Mouse (Mus musculus): ENCODE results near the gene Smap2. TPM values are rescaled to one million over a fixed set of nuclear protein-coding genes. Genes with fewer than 3 reads are reported as not detected.

Gene Smap2
- polyA plus RNA-seq, 1 experiment from 2014 or later, result 17.1 TPM

DNA sequence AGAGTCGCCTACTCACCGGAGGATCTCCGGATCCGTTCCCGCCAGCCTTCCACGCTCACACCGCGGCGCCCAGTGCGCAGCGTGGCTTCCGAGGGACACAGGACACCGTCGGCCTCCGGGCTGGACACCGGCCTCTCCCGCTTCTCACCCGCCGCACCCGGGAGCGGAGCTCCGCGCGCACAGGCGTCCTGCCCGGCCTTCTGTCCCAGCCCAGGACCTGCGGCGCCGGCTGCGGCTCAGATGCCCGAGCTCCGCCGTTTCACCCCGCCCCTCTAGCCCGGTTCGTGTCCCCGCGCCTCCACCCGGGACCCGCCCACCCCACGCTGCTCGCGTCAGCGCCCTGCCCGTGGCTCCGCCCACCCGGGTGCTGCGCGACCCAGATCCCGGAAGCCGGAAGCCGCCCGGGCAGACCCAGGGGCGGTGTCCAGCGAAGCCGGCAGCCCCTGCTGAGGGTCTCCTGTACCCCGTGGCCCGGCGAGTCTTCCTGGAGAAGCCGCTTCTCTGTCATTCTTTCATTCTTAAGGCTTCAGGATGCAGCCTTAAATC lies 65.5 kb downstream of the Smap2 start, which contains the start of gene Zfp69:
Gene Zfp69 (minus strand): TSS at position 272 of the 546 bp plus-strand sequence.
- Histone ChIP-seq H3K4me3 (ENCODE audit: low read depth, low read length) (peak within 1 kb of the TSS; percentile 69), H3K9me3 (ENCODE audit: control insufficient read depth, low read length) (no peaks in the 10 kb centered on the region), H3K27ac (ENCODE audit: low read depth, low read length) (peak within 1 kb of the TSS; percentile 64), H3K27me3 (ENCODE audit: control insufficient read depth, insufficient read depth, low read length) (no peaks in the 10 kb centered on the region), H3K4me2 (ENCODE audit: low read depth, low read length, severe bottlenecking) (peak within 1 kb of the TSS; percentile 82), H3K4me1 (replicated peaks; ENCODE audit: control insufficient read depth, insufficient read depth, low read length) (no peaks in the 10 kb centered on the region), H3K9ac (ENCODE audit: low read length) (peak within 1 kb of the TSS; percentile 83), H3K36me3 (ENCODE audit: control insufficient read depth, insufficient read depth, low read length) (no peaks in the 10 kb centered on the region)
- ATAC-seq (replicated peaks; ENCODE audit: low FRiP score), result peak; percentile 98
- DNase-seq (ENCODE audit: low spot score), result peak; percentile 95
- WGBS, result 0% methylated on average over 60 of the region's 60 CpGs

DNA sequence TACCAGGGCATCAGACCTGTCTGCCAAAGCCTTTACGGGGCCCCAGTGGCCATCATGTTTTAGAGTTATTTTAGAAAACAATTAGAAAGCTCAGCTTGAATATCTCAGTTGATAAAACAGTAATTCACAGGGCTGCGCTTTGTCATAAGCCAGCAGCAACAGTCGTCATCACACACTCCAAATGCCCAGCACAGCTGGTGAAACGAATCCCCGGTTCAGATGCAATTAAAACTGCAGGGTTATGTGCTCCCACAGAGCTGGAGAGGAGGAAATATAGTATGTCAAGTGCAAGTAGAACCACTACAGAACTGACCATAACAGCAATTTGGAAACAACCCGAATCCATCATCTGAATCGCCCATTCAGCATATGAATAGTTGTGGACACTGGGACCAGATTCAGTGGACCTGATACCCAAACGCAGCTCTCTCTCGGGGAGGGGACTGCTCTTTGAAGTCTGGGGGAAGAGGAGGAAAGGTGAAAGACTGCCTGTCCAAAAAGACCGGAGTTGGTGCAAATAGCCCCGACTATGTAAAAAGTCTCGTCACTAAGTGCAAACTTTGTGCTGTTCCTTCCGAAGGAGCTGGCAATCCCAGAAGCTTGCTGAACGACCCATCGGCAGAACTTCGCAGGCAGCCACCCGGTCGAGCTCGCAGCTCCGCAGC lies 66.2 kb downstream of the Smap2 start:
- ATAC-seq (replicated peaks; ENCODE audit: low FRiP score), result no peak
- Histone ChIP-seq H3K4me3 (ENCODE audit: low read depth, low read length) (peak overlapping the region; percentile 69), H3K4me2 (ENCODE audit: low read depth, low read length, severe bottlenecking) (peak overlapping the region; percentile 82), H3K9ac (ENCODE audit: low read length) (peak overlapping the region; percentile 83), H3K27ac (ENCODE audit: low read depth, low read length) (peak overlapping the region; percentile 64), H3K27me3 (ENCODE audit: control insufficient read depth, insufficient read depth, low read length) (no peaks in the 10 kb centered on the region), H3K9me3 (ENCODE audit: control insufficient read depth, low read length) (no peaks in the 10 kb centered on the region), H3K4me1 (replicated peaks; ENCODE audit: control insufficient read depth, insufficient read depth, low read length) (no peaks in the 10 kb centered on the region), H3K36me3 (ENCODE audit: control insufficient read depth, insufficient read depth, low read length) (no peaks in the 10 kb centered on the region)
- no peak for DNase-seq (ENCODE audit: low spot score)
- 8% methylated on average over 20 of the region's 20 CpGs for WGBS

DNA sequence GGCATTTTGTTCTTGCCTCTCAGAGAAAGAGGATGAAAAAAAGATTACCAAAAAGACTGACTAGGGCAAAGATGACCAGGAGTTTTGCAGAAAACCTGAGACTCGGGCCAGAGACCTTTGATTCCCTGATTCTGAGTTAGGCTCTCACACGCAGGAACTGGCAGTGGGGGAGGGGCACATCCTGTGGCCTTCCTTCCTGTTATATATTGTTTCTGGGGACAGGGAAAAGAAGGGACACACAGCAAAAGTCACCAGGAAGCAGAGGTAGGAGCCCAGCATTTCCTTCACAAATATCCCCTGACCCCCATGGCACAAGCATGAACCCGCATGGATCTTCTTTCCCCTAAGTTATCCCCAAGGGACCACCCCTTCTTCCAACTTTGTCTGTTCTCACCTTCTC lies 68.1 kb downstream of the Smap2 start:
- Histone ChIP-seq H3K27me3 (ENCODE audit: control insufficient read depth, insufficient read depth, low read length) (no peaks in the 10 kb centered on the region), H3K27ac (ENCODE audit: low read depth, low read length) (no peak overlapping the region), H3K4me2 (ENCODE audit: low read depth, low read length, severe bottlenecking) (no peak overlapping the region), H3K9me3 (ENCODE audit: control insufficient read depth, low read length) (no peaks in the 10 kb centered on the region), H3K4me1 (replicated peaks; ENCODE audit: control insufficient read depth, insufficient read depth, low read length) (no peaks in the 10 kb centered on the region), H3K9ac (ENCODE audit: low read length) (no peak overlapping the region), H3K36me3 (ENCODE audit: control insufficient read depth, insufficient read depth, low read length) (no peaks in the 10 kb centered on the region), H3K4me3 (ENCODE audit: low read depth, low read length) (no peak overlapping the region)
- no peak for ATAC-seq (replicated peaks; ENCODE audit: low FRiP score)
- no peak for DNase-seq (ENCODE audit: low spot score)
- WGBS, result 69% methylated on average over 3 of the region's 3 CpGs

DNA sequence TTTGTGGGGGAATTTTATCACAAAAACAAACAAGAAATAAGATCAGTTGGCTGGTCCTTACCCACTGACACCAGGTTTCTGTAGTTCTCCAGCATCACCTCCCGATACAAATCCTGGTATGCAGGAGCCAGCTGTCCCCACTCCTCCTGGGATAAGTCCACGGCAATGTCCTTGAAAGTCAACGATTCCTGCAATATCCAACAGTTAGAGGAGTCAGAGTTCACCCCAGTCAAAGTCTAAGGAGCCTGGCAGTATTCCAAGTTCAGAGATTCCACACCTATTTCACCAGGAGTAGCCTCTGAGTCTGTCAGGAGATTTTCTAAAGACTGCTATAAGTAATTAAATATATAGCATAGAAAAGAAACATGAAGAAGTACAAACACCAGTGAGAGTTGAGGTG lies 82.0 kb downstream of the Smap2 start:
- WGBS, result 85% methylated on average over 3 of the region's 3 CpGs
- H3K4me3 ChIP-seq (ENCODE audit: low read depth, low read length), result no peak overlapping the region
- no peak overlapping the region for H3K4me2 ChIP-seq (ENCODE audit: low read depth, low read length, severe bottlenecking)
- no peak for ATAC-seq (replicated peaks; ENCODE audit: low FRiP score)
- H3K9ac ChIP-seq (ENCODE audit: low read length), result no peak overlapping the region
- H3K36me3 ChIP-seq (ENCODE audit: control insufficient read depth, insufficient read depth, low read length), result no peaks in the 10 kb centered on the region
- no peak for DNase-seq (ENCODE audit: low spot score)
- H3K4me1 ChIP-seq (replicated peaks; ENCODE audit: control insufficient read depth, insufficient read depth, low read length), result no peaks in the 10 kb centered on the region
- H3K27me3 ChIP-seq (ENCODE audit: control insufficient read depth, insufficient read depth, low read length), result no peaks in the 10 kb centered on the region
- H3K9me3 ChIP-seq (ENCODE audit: control insufficient read depth, low read length), result no peaks in the 10 kb centered on the region; the same call in 1 of the 2 replicates
- no peak overlapping the region for H3K27ac ChIP-seq (ENCODE audit: low read depth, low read length)

DNA sequence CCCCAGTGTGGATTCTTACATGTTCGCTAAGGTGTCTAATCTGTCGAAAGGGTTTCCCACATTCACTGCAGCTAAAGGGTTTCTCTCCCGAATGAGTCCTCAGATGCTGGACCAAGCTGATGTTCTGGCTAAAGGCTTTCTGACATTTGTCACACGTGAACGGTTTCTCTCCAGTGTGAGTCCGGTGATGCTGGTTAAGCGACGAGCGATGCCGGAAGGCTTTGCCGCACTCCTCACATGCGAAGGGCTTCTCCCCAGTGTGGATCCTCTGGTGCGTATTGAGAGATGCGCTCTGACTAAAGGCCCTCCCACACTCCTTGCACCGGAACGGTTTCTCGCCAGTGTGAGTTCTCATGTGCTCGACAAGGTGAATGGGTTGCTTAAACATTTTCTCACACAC lies 86.3 kb downstream of the Smap2 start:
- Histone ChIP-seq H3K4me2 (ENCODE audit: low read depth, low read length, severe bottlenecking) (no peak overlapping the region), H3K27ac (ENCODE audit: low read depth, low read length) (no peak overlapping the region), H3K9ac (ENCODE audit: low read length) (no peak overlapping the region), H3K27me3 (ENCODE audit: control insufficient read depth, insufficient read depth, low read length) (no peaks in the 10 kb centered on the region), H3K9me3 (ENCODE audit: control insufficient read depth, low read length) (no peaks in the 10 kb centered on the region; the same call in 1 of the 2 replicates), H3K4me1 (replicated peaks; ENCODE audit: control insufficient read depth, insufficient read depth, low read length) (no peaks in the 10 kb centered on the region), H3K36me3 (ENCODE audit: control insufficient read depth, insufficient read depth, low read length) (no peaks in the 10 kb centered on the region), H3K4me3 (ENCODE audit: low read depth, low read length) (no peak overlapping the region)
- WGBS, result 93% methylated on average over 18 of the region's 18 CpGs
- DNase-seq (ENCODE audit: low spot score) (no peak), ATAC-seq (replicated peaks; ENCODE audit: low FRiP score) (no peak)

DNA sequence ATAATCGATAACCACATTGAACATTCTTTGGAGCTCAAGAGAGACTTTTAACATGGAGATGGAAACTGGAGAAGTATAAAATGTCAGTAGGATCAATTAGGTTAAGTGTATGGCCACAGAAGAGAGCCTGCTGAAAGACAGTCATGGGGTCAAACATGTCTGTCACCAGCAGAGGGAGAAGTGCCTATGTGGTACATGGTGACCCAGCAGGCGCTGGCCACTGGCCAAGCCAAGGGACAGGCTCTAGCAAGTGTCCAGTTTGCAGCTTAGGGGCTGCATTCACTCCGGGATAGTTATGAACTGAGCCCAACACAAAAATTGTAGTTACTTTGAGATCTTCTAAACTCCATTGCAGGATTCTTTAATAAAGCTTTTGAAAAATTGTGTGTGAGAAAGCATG lies 88.4 kb downstream of the Smap2 start:
- Histone ChIP-seq H3K9ac (ENCODE audit: low read length) (no peak overlapping the region), H3K36me3 (ENCODE audit: control insufficient read depth, insufficient read depth, low read length) (no peaks in the 10 kb centered on the region), H3K4me3 (ENCODE audit: low read depth, low read length) (no peak overlapping the region), H3K4me2 (ENCODE audit: low read depth, low read length, severe bottlenecking) (no peak overlapping the region), H3K9me3 (ENCODE audit: control insufficient read depth, low read length) (no peaks in the 10 kb centered on the region; the same call in 1 of the 2 replicates), H3K4me1 (replicated peaks; ENCODE audit: control insufficient read depth, insufficient read depth, low read length) (no peaks in the 10 kb centered on the region), H3K27ac (ENCODE audit: low read depth, low read length) (no peak overlapping the region), H3K27me3 (ENCODE audit: control insufficient read depth, insufficient read depth, low read length) (no peaks in the 10 kb centered on the region)
- DNase-seq (ENCODE audit: low spot score) (no peak), ATAC-seq (replicated peaks; ENCODE audit: low FRiP score) (no peak)
- WGBS, result 90% methylated on average over 3 of the region's 3 CpGs

DNA sequence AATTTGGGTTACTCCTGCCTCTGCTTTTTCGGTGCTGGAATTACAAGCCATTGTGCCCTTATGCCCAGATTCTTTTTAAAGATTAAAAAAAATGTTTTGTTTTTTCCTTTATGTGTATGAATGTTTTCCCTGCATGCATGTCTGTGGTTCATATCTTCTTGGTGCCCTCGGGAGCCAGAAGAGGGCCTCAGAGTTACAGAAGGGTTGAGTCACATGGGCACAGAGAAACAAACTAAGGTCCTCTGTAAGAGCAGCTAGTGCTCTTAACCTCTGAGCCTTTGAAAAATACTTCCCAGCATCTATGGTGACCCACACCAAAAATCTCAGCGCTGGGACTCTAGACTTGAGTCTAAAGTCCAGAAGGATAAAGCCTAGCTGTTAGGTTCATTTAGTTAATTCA lies 91.7 kb downstream of the Smap2 start:
- Histone ChIP-seq H3K27ac (ENCODE audit: low read depth, low read length) (peak overlapping the region; percentile 25; the same call in 1 of the 2 replicates), H3K27me3 (ENCODE audit: control insufficient read depth, insufficient read depth, low read length) (no peaks in the 10 kb centered on the region), H3K36me3 (ENCODE audit: control insufficient read depth, insufficient read depth, low read length) (peaks cover 15% of the 10 kb centered on the region), H3K9me3 (ENCODE audit: control insufficient read depth, low read length) (no peaks in the 10 kb centered on the region), H3K4me2 (ENCODE audit: low read depth, low read length, severe bottlenecking) (peak overlapping the region; percentile 70), H3K4me1 (replicated peaks; ENCODE audit: control insufficient read depth, insufficient read depth, low read length) (no peaks in the 10 kb centered on the region), H3K9ac (ENCODE audit: low read length) (peak overlapping the region; percentile 74), H3K4me3 (ENCODE audit: low read depth, low read length) (peak overlapping the region; percentile 53)
- WGBS, result 21% methylated on average over 3 of the region's 3 CpGs
- DNase-seq (ENCODE audit: low spot score) (no peak), ATAC-seq (replicated peaks; ENCODE audit: low FRiP score) (peak; percentile 29; the same call in 1 of the 2 replicates)

DNA sequence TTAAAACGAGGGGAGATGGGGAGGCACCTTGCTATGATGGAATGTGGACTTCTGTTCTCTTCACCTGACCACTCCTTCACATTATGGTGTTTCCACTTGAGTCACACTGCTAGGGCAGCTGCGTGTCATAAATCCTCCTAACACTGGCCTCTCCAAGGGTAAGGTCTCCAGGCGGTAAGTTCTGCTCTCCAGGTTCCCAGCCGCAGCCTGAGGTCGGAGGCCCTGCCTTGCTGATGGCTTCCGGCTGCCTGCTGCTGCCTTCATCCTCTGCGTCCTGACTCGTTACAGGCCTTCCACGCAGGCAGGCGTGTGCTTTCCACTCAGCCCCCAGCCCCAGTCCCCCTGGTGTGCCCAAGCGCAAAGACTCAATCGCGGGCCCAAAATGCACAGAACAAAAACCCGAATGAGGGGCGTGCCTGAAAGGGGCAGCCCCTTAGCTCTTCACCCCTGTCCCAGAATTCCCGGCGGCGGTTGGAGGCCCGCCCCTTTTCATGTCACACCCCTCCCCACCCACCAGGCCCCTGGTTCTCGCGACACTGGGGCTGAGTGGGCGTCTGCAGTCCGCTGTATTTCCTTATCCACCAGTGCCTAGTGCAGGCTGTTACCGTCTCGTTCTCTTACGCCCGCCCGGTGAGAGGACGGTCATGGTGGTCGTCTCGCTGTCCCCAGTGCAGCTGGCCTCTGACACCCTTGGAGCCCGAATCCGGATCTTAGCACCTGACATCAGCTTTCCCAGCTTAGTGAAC lies 92.3 kb downstream of the Smap2 start, which contains the start of gene Exo5:
Gene Exo5 (minus strand): TSS at position 464 of the 746 bp plus-strand sequence.
- DNase-seq (ENCODE audit: low spot score), result peak; percentile 97
- peak; percentile 98 for ATAC-seq (replicated peaks; ENCODE audit: low FRiP score)
- Histone ChIP-seq H3K9me3 (ENCODE audit: control insufficient read depth, low read length) (no peaks in the 10 kb centered on the region), H3K4me3 (ENCODE audit: low read depth, low read length) (peak within 1 kb of the TSS; percentile 53), H3K4me2 (ENCODE audit: low read depth, low read length, severe bottlenecking) (peak within 1 kb of the TSS; percentile 70), H3K4me1 (replicated peaks; ENCODE audit: control insufficient read depth, insufficient read depth, low read length) (no peaks in the 10 kb centered on the region), H3K9ac (ENCODE audit: low read length) (peak within 1 kb of the TSS; percentile 74), H3K27me3 (ENCODE audit: control insufficient read depth, insufficient read depth, low read length) (no peaks in the 10 kb centered on the region), H3K27ac (ENCODE audit: low read depth, low read length) (peak within 1 kb of the TSS; percentile 25), H3K36me3 (ENCODE audit: control insufficient read depth, insufficient read depth, low read length) (peaks cover 15% of the 10 kb centered on the region)
- WGBS, result under 1% methylated on average over 33 of the region's 33 CpGs

Measured in forebrain, embryonic 11.5 days (tissue).